Mouse (Mus musculus) testis, adult 2 months (tissue): ENCODE data around the gene Ankrd33b. TPM values are rescaled to one million over a fixed set of nuclear protein-coding genes. Genes with fewer than 3 reads are reported as not detected.

ENCODE experiments used
- H3K27ac ChIP-seq: fragments of 200-500 bp; 2 replicates; pipeline ENCODE4 v1.5.1; 2012; ENCODE audit warnings: low read depth, low read length; ENCODE audit not compliant: control insufficient read depth, insufficient read depth
- H3K27me3 ChIP-seq: fragments of 200-500 bp; 2 replicates; pipeline ENCODE4 v1.6.1; 2012; ENCODE audit warnings: mild to moderate bottlenecking, low read length, moderate library complexity; ENCODE audit not compliant: control insufficient read depth, insufficient read depth
- H3K36me3 ChIP-seq: fragments of 200-500 bp; 2 replicates; pipeline ENCODE4 v1.6.1; 2012; ENCODE audit warnings: mild to moderate bottlenecking, low read length; ENCODE audit not compliant: control insufficient read depth, insufficient read depth
- H3K4me1 ChIP-seq: fragments of 200-500 bp; 2 replicates; pipeline ENCODE4 v1.6.1; 2012; ENCODE audit warnings: low read length; ENCODE audit not compliant: control insufficient read depth, insufficient read depth
- H3K4me3 ChIP-seq: fragments of 200-500 bp; 2 replicates; pipeline ENCODE4 v1.5.1; 2012; ENCODE audit warnings: low read depth, mild to moderate bottlenecking, low read length, moderate library complexity, mixed read lengths; ENCODE audit not compliant: control insufficient read depth
- CTCF ChIP-seq: fragments of 200-500 bp; IDR thresholded peaks from 2 replicates; pipeline ENCODE4 v1.5.1; 2012; ENCODE audit warnings: low read depth, mild to moderate bottlenecking, inconsistent platforms, low read length, moderate library complexity; ENCODE audit not compliant: control insufficient read depth, insufficient read depth, insufficient replicate concordance
- POLR2A ChIP-seq: fragments of 200-500 bp; IDR thresholded peaks from 2 replicates; pipeline ENCODE4 v1.6.1; 2012; ENCODE audit warnings: low read depth, mild to moderate bottlenecking, inconsistent platforms, low read length, moderate library complexity; ENCODE audit not compliant: control insufficient read depth
- polyA plus RNA-seq: library from polyadenylated mRNA; depleted of rRNA; stranded (reverse); fragments of >200 nt; gene quantifications from 2 replicates; pipeline ENCODE4 v1.2.3, GENCODE M21; 2012

Ankrd33b gene
- polyA plus RNA-seq, 1 experiment = 0.58 TPM

DNA sequence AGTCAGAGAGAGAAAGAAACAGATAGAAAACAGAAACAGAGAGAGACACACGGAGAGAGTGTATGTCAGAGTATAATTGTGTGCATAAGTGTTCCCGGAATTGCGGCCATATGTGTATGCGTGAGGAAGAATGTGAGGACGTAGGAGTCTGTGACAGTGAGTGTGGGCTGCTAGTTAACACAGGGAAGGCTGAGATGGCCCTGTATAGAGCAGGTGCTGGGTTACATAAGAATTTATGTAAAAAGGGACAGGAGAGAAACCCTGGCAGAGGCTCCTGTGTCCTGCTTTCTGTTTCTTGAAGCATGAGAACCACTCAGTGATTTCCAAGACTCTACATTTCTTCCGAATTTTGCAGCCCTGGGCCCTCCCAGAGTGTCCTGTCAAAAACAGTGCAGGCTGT lies 25.9 kb upstream of the Ankrd33b start:
- no peak overlapping the region for H3K4me3 ChIP-seq
- H3K4me1 ChIP-seq = no peaks in the 10 kb centered on the region
- no peaks in the 10 kb centered on the region for H3K27me3 ChIP-seq
- no peaks in the 10 kb centered on the region for H3K36me3 ChIP-seq
- no peak overlapping the region for H3K27ac ChIP-seq
- no peak for TF ChIP-seq POLR2A
- no peak for TF ChIP-seq CTCF

DNA sequence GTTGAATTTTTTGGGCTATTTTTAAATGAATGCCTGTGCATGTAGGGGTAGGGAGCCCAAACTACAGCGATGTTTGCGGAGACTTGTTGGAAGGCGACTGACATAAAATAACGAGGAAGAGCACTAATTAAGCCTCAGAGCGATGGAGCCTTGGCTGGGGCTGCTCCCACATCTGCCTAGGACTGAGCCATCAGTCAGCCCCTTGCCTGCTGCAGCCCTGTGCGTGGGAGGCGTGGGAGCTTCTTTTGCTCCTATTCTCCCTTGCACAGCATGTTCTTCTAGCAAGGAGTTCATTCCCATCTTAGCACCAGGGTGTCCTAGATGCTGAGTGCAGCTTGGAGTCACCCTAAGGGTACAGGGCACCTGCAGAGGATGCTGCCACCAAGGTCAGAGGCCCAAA lies 25.2 kb upstream of the Ankrd33b start:
- no peaks in the 10 kb centered on the region for H3K27me3 ChIP-seq
- H3K27ac ChIP-seq = no peak overlapping the region
- no peaks in the 10 kb centered on the region for H3K4me1 ChIP-seq
- TF ChIP-seq CTCF = no peak
- no peak for TF ChIP-seq POLR2A
- H3K4me3 ChIP-seq = no peak overlapping the region
- no peaks in the 10 kb centered on the region for H3K36me3 ChIP-seq

- H3K27me3 ChIP-seq = no peaks in the 10 kb centered on the region
- no peaks in the 10 kb centered on the region for H3K4me1 ChIP-seq
- no peak overlapping the region for H3K4me3 ChIP-seq
- H3K36me3 ChIP-seq = no peaks in the 10 kb centered on the region
- H3K27ac ChIP-seq = no peak overlapping the region
- TF ChIP-seq POLR2A (no peak), CTCF (no peak)
These were observed 24.6 kb upstream of the Ankrd33b start for GRCm38 (mm10) chr15:31392135-31392534.

DNA sequence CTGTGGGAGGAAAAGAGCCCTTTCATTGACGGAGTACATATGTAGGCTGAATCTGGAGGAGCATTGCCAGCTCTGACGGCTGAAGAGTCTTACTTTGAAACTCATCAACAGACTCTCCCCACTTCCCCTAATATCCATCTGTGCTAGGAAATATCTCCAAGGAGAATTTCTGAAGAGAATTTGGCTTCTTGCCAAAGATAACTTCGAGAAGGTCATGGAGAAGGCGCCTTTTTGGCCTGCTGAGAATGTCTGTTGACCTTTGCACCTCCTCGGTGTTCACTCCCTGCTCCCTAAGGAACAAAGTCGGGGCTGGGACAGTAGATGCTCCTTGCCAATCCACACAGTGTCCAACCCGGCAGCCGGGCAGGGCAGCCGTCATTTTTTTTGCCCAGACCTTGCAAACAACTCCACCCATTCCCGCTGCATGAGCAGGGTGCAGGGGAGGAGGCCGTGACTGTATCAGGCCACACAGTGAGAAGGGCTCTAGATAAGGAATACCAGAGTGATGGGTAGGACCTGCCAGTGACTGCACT lies 14.5 kb upstream of the Ankrd33b start:
- H3K27ac ChIP-seq = no peak overlapping the region

GRCm38 (mm10) chr15:31379471-31379870 lies 11.9 kb upstream of the Ankrd33b start:
- no peaks in the 10 kb centered on the region for H3K36me3 ChIP-seq
- H3K4me1 ChIP-seq = no peaks in the 10 kb centered on the region
- no peak overlapping the region for H3K27ac ChIP-seq
- no peaks in the 10 kb centered on the region for H3K27me3 ChIP-seq
- TF ChIP-seq POLR2A (no peak), CTCF (no peak)
- H3K4me3 ChIP-seq = no peak overlapping the region

More for the DNA sequence above, 14.5 kb upstream of the Ankrd33b start:
- no peaks in the 10 kb centered on the region for H3K4me1 ChIP-seq
- H3K27me3 ChIP-seq = no peaks in the 10 kb centered on the region
- TF ChIP-seq CTCF (no peak), POLR2A (no peak)
- H3K4me3 ChIP-seq = no peak overlapping the region
- H3K36me3 ChIP-seq = no peaks in the 10 kb centered on the region

DNA sequence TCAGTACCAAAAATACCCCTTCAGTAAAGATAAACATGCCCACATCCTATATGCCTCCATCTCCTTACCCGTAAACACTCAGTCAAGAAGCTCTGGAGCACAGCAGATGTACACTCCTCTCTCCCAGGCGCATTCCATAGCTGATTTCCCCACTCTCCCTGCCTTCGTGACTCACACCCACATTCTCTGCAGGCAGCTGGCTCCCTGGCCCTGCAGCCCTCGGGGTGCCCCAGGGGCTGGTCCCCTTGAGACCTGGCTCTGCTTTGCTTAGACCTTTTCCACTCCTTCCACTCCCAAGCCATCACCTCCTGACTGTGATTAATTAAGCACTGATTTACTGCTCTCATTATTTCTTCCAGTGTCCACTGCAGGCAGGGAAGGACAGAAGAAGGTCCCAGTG lies 7.7 kb upstream of the Ankrd33b start:
- Histone ChIP-seq H3K4me3 (no peak overlapping the region), H3K27me3 (no peaks in the 10 kb centered on the region), H3K27ac (no peak overlapping the region), H3K36me3 (no peaks in the 10 kb centered on the region), H3K4me1 (no peaks in the 10 kb centered on the region)
- no peak for TF ChIP-seq CTCF
- no peak for TF ChIP-seq POLR2A

DNA sequence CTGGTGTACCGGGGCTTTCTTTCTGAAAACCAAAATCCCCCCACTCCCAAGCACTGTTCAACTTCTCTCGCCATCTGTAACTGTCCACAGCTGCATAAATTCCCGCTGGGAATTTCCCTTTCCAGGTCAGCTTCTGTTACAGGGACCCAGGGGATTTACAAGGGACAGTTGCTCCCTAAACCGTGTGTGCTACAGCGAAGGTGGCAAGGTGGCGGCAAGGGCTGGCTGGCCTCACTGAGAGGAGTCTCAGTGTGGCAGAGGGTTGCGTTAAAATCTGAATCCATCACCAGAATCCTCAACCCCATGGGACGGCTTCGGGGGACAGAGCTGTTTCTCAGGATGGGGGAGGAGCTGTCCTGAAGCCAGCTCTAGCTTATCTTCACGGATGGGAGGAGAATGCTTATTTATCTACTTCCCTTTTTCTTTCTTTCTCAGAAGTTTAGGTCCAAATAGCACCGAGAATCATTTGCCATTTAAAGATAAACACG lies 1.6 kb upstream of the Ankrd33b start:
- Histone ChIP-seq H3K36me3 (no peaks in the 10 kb centered on the region), H3K27me3 (0 out of 2 replicates have a peak, but pooled peaks cover 3% of the 10 kb centered on the region), H3K4me1 (peaks cover 10% of the 10 kb centered on the region), H3K4me3 (no peak overlapping the region), H3K27ac (no peak overlapping the region)
- TF ChIP-seq POLR2A = no peak
- no peak for TF ChIP-seq CTCF

DNA sequence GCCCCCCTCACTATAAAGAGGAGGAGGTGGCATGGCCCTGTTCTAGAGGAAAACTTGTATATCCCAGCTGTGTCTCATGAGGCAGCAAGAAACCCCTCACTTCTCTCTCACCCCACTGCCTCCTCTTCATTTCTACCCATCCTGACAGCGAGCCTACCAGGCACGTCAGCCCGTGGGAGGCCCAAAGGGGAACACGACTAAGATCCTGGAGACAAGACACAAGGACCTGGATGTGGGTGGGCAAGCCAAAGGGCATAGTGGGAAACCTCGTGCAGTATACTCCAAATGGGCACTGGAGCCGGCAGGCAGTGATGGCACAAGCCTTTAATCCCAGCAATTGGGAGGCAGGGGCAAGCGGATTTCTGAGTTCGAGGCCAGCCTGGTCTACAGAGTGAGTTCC lies 1.0 kb upstream of the Ankrd33b start:
- no peak overlapping the region for H3K4me3 ChIP-seq
- 0 out of 2 replicates have a peak, but pooled peaks cover 3% of the 10 kb centered on the region for H3K27me3 ChIP-seq
- no peaks in the 10 kb centered on the region for H3K36me3 ChIP-seq
- peaks cover 10% of the 10 kb centered on the region for H3K4me1 ChIP-seq
- TF ChIP-seq POLR2A (no peak), CTCF (no peak)
- no peak overlapping the region for H3K27ac ChIP-seq
